Mouse (Mus musculus) small intestine, adult 2 months (tissue): ENCODE data around the gene Epha4.

ENCODE experiments used
- CTCF ChIP-seq: fragments of 200-500 bp; IDR thresholded peaks from 2 replicates; pipeline ENCODE4 v1.5.1; 2012; ENCODE audit warnings: low read depth, mild to moderate bottlenecking, control low read depth, inconsistent platforms, low read length, moderate library complexity, mixed read lengths; ENCODE audit not compliant: insufficient replicate concordance, insufficient read length; ENCODE audit errors: extremely low read depth
- POLR2A ChIP-seq: fragments of 200-500 bp; IDR thresholded peaks from 2 replicates; pipeline ENCODE4 v1.6.1; 2012; ENCODE audit warnings: low read depth, mild to moderate bottlenecking, control low read depth, inconsistent platforms, low read length, moderate library complexity

- TF ChIP-seq CTCF (no peak), POLR2A (no peak)
Measured at GRCm38 (mm10) chr1:77425171-77425570, 89.7 kb downstream of the Epha4 start.
